Mouse (Mus musculus): ENCODE results near the gene Jsrp1. TPM values are rescaled to one million over a fixed set of nuclear protein-coding genes. Genes with fewer than 3 reads are reported as not detected.
"Not testable (repeated sequence)": the region's sequence is repeated elsewhere in the genome, so short reads cannot be mapped to it uniquely, and the experiment has no call there.

The Jsrp1 gene
- total RNA-seq, 2 experiments from 2014 or later: 1.9 to 2.5 TPM

GRCm38 (mm10) chr10:80827870-80828420 lies 14.6 kb upstream of the Jsrp1 start:
- peak overlapping the region; percentile 96 for H3K4me3 ChIP-seq
- no peak for TF ChIP-seq CTCF (conservative IDR thresholded peaks at IDR 0.05)
- DNase-seq (ENCODE audit: low spot score in 2 of 2): no peak
- no peak overlapping the region for H3K27ac ChIP-seq

- no peak for TF ChIP-seq CTCF (conservative IDR thresholded peaks at IDR 0.05)
- DNase-seq (ENCODE audit: low spot score in 2 of 2): no peak
- Histone ChIP-seq H3K4me3 (peak overlapping the region; percentile 96), H3K27ac (peak overlapping the region; percentile 98)
These were observed 14.0 kb upstream of the Jsrp1 start for GRCm38 (mm10) chr10:80827063-80827869.

DNA sequence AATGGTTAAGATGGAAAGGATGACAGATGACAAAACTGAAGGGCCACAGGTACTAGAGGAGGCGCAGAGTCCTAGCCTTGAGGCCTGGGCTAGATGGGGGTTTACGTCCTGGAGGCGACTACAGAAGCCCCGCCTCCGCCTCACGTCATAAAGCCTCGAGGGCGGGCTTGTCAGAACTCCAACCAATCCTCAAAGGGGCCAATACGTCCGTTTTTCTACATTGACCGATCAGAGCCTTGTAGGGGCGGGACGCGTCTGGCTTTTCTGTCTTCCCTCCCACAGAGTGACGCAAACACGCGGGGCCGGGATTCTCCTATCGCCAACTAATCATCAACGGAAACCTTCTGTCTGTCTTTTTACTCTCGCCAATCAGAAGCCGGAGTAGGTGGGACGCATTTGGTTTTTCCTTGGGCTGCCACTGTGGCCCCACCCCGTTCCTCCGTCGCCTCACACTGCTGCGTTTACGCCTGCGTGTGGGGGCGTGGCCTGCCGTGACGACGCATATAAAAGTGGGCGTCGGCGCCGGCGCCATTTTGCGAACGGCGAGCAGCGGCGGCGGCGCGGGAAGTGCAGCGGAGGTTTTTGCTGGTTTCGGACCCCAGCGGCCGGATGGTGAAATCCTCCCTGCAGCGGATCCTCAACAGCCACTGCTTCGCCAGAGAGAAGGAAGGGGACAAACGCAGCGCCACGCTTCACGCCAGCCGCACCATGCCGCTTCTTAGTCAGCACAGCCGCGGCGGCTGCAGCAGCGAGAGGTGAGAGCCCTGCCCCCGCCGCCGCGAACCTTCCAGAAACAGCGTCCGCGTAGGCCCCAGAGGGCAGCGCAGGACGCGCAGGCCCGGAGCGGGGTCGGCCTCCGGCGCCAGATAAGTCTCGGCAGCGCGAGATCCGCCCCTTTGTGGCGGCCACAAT lies 13.1 kb upstream of the Jsrp1 start, which contains the start of gene Oaz1:
Gene Oaz1 (plus strand): TSS at position 506 of the 912 bp plus-strand sequence.
- Histone ChIP-seq H3K4me3 (peak within 1 kb of the TSS; percentile 96), H3K27ac (peak within 1 kb of the TSS; percentile 98)
- TF ChIP-seq CTCF (conservative IDR thresholded peaks at IDR 0.05): peak; percentile 45
- peak; percentile 99 to 100 for DNase-seq (ENCODE audit: low spot score in 2 of 2)

DNA sequence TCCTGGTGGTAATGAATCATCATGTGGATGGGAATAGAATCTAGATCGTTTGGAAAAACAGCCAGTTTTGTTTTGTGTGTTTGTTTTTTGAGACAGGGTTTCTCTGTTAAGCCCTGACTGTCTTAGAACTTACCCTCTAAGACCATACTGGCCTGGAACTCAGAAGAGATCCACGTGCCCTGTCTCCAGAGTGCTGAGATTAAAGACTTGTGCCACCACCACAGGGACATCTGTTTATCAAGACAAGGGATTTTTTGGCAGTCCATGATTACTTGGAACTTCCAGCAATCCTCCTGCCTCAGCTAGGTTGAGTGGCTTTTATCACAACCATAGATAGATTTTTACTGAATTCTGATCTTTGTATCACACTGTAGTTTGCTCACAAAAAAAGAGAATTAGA lies 11.5 kb upstream of the Jsrp1 start:
- no peak for TF ChIP-seq CTCF (conservative IDR thresholded peaks at IDR 0.05)
- H3K27ac ChIP-seq: no peak overlapping the region
- H3K4me3 ChIP-seq: no peak overlapping the region
- no peak for DNase-seq (ENCODE audit: low spot score in 2 of 2)

DNA sequence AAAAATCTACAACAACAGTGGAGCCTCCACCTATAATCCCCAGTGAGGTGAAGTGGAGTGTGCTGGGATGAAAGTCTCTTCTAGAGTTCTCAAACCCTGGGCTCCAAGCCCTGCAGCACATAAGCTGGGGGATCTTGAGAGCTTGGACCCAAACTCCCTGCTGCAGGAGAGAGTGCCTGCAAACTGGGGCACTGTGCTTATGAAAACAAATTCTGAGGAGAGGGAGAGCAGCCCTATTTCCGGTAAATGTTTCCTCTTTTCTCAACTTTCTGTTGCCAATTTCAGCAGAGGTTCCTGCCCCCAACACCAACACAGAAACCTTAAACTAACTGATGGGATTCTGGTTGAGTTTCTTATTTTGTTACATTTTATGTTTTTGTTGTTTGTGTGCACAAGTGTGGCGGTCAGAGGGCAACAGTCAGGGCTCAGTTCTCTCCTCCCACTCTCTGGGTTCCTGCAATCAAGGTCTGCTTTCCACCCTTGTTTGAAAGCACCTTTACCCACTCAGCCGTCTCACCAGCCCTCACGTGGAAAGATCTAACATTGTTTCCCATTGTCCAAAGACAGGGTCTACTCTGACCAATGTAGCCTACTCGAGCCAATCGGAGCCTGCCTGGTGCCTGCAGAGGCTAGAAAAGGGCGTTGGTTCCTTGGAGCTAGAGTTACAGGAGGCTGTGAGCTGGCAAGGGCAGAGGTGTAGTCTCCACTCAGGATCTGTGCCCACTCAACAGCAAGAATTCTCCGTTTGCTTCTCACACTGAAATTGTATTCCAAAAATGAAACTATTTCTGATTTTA lies 10.7 kb upstream of the Jsrp1 start:
- no peak for TF ChIP-seq CTCF (conservative IDR thresholded peaks at IDR 0.05)
- Histone ChIP-seq H3K4me3 (no peak overlapping the region), H3K27ac (0 out of 2 replicates have a peak overlapping the region, but pooled peaks have one; percentile 28)
- DNase-seq (ENCODE audit: low spot score in 2 of 2): no peak

DNA sequence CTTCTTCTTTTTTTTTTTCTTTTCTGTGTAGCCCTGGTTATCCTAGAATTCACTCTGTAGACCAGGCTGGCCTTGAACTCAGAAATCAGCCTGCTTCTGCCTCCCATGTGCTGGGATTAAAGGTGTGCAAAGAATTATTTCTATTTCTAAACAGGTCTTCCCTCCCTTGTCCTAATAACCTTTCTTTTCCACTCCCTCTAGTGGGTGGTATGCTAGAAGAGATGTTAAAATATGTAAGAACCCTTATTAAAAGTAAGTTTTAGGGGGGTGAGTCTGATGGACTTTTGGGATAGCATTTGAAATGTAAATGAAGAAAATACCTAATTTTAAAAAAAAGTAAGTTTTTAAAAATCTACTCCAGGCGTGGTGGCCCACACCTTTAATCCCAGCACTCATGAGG lies 10.0 kb upstream of the Jsrp1 start:
- no peak for TF ChIP-seq CTCF (conservative IDR thresholded peaks at IDR 0.05)
- no peak overlapping the region for H3K4me3 ChIP-seq
- no peak for DNase-seq (ENCODE audit: low spot score in 2 of 2)
- no peak overlapping the region for H3K27ac ChIP-seq

DNA sequence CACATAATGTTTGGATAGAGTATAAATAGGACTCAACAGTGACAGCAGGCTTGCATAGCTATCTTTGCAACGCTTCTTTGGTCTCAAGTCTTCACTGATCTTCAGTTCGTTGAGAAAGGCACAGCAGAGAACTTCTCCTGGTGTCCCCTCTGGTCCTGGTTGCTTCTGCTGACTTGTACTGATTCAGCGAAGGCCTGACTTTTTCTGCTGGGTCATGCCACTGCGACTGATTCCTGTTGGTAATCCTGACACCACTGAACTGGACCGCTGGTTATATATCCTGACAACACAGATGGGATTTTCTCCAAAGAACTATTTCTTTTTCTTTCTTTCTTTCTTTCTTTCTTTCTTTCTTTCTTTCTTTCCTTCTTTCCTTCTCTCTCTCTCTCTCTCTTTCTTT lies 9.2 kb upstream of the Jsrp1 start:
- TF ChIP-seq CTCF (conservative IDR thresholded peaks at IDR 0.05): no peak
- Histone ChIP-seq H3K4me3 (no peak overlapping the region), H3K27ac (no peak overlapping the region)
- no peak for DNase-seq (ENCODE audit: low spot score in 2 of 2)

DNA sequence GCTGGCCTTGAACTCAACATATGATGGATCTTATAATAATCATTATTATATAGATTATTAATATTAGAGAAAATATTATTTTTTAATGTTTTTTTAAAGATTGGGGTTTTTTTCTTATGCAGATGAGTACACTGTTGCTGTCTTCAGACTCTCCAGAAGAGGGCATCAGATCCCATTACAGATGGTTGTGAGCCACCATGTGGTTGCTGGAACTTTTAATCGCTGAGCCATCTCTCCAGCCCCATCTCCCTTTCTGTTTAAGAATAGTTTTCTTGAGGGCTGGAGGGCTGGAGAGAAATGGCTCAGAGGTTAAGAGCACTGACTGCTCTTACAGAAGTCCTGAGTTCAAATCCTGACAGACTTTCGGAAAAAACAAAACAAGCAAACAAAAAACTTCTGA lies 8.7 kb upstream of the Jsrp1 start:
- peak; percentile 91 for TF ChIP-seq CTCF (conservative IDR thresholded peaks at IDR 0.05)
- Histone ChIP-seq H3K27ac (no peak overlapping the region), H3K4me3 (no peak overlapping the region)
- no peak for DNase-seq (ENCODE audit: low spot score in 2 of 2)

DNA sequence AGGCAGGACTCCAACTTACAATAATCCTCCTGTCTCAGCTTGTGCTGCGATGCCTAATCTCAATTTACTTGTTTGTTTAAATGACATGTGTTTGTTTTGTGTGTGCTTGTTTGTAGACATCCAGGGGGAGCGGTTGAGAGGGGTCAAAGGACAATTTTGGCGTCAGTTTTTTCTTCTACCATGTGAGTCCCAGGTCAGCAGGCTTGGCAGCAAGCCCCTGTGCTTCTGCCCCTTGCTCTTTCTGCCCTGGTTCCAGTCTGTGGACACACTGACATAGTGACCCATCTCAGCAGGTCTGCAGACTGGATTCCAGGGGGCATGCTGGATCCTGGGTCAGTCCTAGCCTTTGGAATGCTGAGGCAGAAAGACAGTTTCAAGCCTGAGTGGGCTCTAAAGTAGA lies 6.1 kb upstream of the Jsrp1 start:
- TF ChIP-seq CTCF (conservative IDR thresholded peaks at IDR 0.05): no peak
- H3K27ac ChIP-seq: no peak overlapping the region
- H3K4me3 ChIP-seq: no peak overlapping the region
- no peak for DNase-seq (ENCODE audit: low spot score in 2 of 2)

GRCm38 (mm10) chr10:80818599-80819281 lies 5.4 kb upstream of the Jsrp1 start:
- Histone ChIP-seq H3K4me3 (no peak overlapping the region), H3K27ac (no peak overlapping the region)
- TF ChIP-seq CTCF (conservative IDR thresholded peaks at IDR 0.05): no peak
- DNase-seq (ENCODE audit: low spot score in 2 of 2): no peak

GRCm38 (mm10) chr10:80817955-80818354 lies 4.7 kb upstream of the Jsrp1 start:
- H3K27ac ChIP-seq: not testable (repeated sequence)

DNA sequence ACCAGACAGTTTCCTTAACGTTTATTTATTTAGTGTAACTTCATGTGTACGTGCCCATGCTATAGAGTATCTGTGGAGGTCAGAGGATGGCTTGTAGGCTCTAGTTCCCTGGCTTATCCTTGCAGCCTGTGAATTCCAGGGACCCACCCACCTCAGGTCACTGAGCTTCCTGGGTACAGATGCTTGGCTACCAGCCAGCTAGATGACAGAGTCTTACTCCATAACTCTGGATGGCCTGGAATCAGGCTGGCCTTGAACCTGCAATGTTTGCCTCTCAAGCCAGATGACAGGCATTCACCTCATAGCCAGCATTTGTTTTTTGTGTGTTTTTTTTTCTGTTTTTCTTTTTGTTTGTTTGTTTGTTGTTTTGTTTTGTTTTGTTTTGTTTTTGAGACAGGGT lies 3.9 kb upstream of the Jsrp1 start:
- Histone ChIP-seq H3K4me3 (no peak overlapping the region), H3K27ac (no peak overlapping the region)
- no peak for TF ChIP-seq CTCF (conservative IDR thresholded peaks at IDR 0.05)
- no peak for DNase-seq (ENCODE audit: low spot score in 2 of 2)

More at GRCm38 (mm10) chr10:80817955-80818354, 4.7 kb upstream of the Jsrp1 start:
- not testable (repeated sequence) for H3K4me3 ChIP-seq; DNase-seq (ENCODE audit: low spot score in 2 of 2)
- peak; percentile 62 for TF ChIP-seq CTCF (conservative IDR thresholded peaks at IDR 0.05)

DNA sequence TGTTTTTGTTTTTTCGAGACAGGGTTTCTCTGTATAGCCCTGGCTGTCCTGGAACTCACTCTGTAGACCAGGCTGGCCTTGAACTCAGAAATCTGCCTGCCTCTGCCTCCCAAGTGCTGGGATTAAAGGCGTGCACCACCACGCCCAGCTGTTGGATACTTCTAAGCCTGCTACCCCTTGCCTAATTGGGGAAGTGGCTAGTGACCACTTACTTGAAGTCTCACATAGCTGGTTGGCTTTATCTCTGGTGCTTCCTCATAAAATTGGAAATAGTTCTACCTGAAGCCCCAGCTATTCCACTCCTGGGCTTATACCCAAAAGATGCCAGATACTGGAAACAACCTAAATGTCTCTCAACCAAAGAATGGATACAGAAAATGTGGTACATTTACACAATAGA lies 3.0 kb upstream of the Jsrp1 start:
- DNase-seq (ENCODE audit: low spot score in 2 of 2); H3K4me3 ChIP-seq; H3K27ac ChIP-seq: not testable (repeated sequence)

All from layer of hippocampus, adult 2 months (tissue).